20 mouse cellular contexts compared by ENCODE assay signal in genomic region chr7:66147816-66148215, GRCm38 (mm10). TPM values are rescaled to one million over a fixed set of nuclear protein-coding genes. Genes with fewer than 3 reads are reported as not detected.
DNase-seq lines count a peak whose midpoint lies in the region; ATAC-seq lines count a peak whose summit lies in the region.
"Had no signal": no experiment of that assay in that cellular context is flagged by ENCODE, and none has a peak within 500 bp of the region (broad histone marks: within the 10 kb centered on the region; RNA-seq: fewer than 3 reads in every experiment).

No protein-coding gene starts in this region.

- no peaks in the 10 kb centered on the region for H3K27me3 ChIP-seq in heart, embryonic 11.5 days (ENCODE audit: control insufficient read depth, insufficient read depth, low read length)
- H3K27me3 ChIP-seq in midbrain, embryonic 11.5 days (ENCODE audit: control insufficient read depth, insufficient read depth, low read length): no peaks in the 10 kb centered on the region
- no peaks in the 10 kb centered on the region for H3K27me3 ChIP-seq in midbrain, embryonic 10.5 days (ENCODE audit: low read depth, poor library complexity, severe bottlenecking)
- H3K27me3 ChIP-seq: embryonic facial prominence, embryonic 15.5 days; forebrain, embryonic 15.5 days; heart, embryonic 13.5 days; hindbrain, embryonic 13.5 days had no signal

- H3K36me3 ChIP-seq in heart, embryonic 11.5 days (ENCODE audit: control insufficient read depth, insufficient read depth, low read length): no peaks in the 10 kb centered on the region
- peaks cover 3% of the 10 kb centered on the region; the same call in 1 of the 2 replicates for H3K36me3 ChIP-seq in midbrain, embryonic 11.5 days (ENCODE audit: control insufficient read depth, insufficient read depth, low read length)
- H3K36me3 ChIP-seq in midbrain, embryonic 10.5 days: peaks cover 31% of the 10 kb centered on the region
- H3K36me3 ChIP-seq: forebrain, embryonic 15.5 days had no signal

- H3K9me3 ChIP-seq in heart, embryonic 11.5 days (replicated peaks; ENCODE audit: control insufficient read depth, low read length): no peaks in the 10 kb centered on the region
- no peaks in the 10 kb centered on the region for H3K9me3 ChIP-seq in midbrain, embryonic 11.5 days (ENCODE audit: control insufficient read depth, low read length)
- no peaks in the 10 kb centered on the region for H3K9me3 ChIP-seq in midbrain, embryonic 10.5 days (replicated peaks)
- H3K9me3 ChIP-seq: embryonic facial prominence, embryonic 15.5 days; forebrain, embryonic 10.5 days; forebrain, embryonic 15.5 days; heart, embryonic 13.5 days; hindbrain, embryonic 13.5 days had no signal

- H3K4me3 ChIP-seq in heart, embryonic 11.5 days (ENCODE audit: low read depth, low read length): no peak overlapping the region
- H3K4me3 ChIP-seq in midbrain, embryonic 11.5 days (ENCODE audit: low read depth, low read length): no peak overlapping the region
- H3K4me3 ChIP-seq in midbrain, embryonic 10.5 days: no peak overlapping the region
- H3K4me3 ChIP-seq: embryonic facial prominence, embryonic 15.5 days; erythroblast, embryonic 14.5 days; forebrain, embryonic 10.5 days; forebrain, embryonic 15.5 days; heart, embryonic 13.5 days; hindbrain, embryonic 13.5 days had no signal

- H3K4me2 ChIP-seq in heart, embryonic 11.5 days: no peak overlapping the region
- no peak overlapping the region for H3K4me2 ChIP-seq in midbrain, embryonic 11.5 days
- H3K4me2 ChIP-seq: embryonic facial prominence, embryonic 15.5 days; forebrain, embryonic 15.5 days; heart, embryonic 13.5 days; hindbrain, embryonic 13.5 days had no signal

- 97% methylated on average over 3 of the region's 3 CpGs for WGBS in heart, embryonic 11.5 days (ENCODE audit: insufficient replicate concordance)
- WGBS in midbrain, embryonic 11.5 days: 95% methylated on average over 3 of the region's 3 CpGs
- 97% methylated on average over 3 of the region's 3 CpGs for WGBS in midbrain, embryonic 10.5 days

- H3K9ac ChIP-seq in heart, embryonic 11.5 days (ENCODE audit: low read depth, low read length): no peak overlapping the region
- H3K9ac ChIP-seq in midbrain, embryonic 11.5 days (ENCODE audit: low read length): no peak overlapping the region
- H3K9ac ChIP-seq: embryonic facial prominence, embryonic 15.5 days; forebrain, embryonic 15.5 days; heart, embryonic 13.5 days; hindbrain, embryonic 13.5 days had no signal

- no peak for ATAC-seq in heart, embryonic 11.5 days (replicated peaks; ENCODE audit: insufficient number of reproducible peaks, low FRiP score, low TSS enrichment)
- no peak for ATAC-seq in midbrain, embryonic 11.5 days (ENCODE audit: low FRiP score)
- ATAC-seq: forebrain, embryonic 15.5 days; hindbrain, postnatal 0 days had no signal

- H3K27ac ChIP-seq in heart, embryonic 11.5 days (ENCODE audit: low read depth, low read length): no peak overlapping the region
- no peak overlapping the region for H3K27ac ChIP-seq in midbrain, embryonic 11.5 days (ENCODE audit: low read depth, low read length)
- no peak overlapping the region for H3K27ac ChIP-seq in midbrain, embryonic 10.5 days (replicated peaks)
- H3K27ac ChIP-seq: embryonic facial prominence, embryonic 15.5 days; forebrain, embryonic 10.5 days; forebrain, embryonic 15.5 days; heart, embryonic 13.5 days; hindbrain, embryonic 13.5 days; hindbrain, postnatal 0 days had no signal

- 0 out of 2 replicates have a peak, but pooled peaks cover 2% of the 10 kb centered on the region for H3K4me1 ChIP-seq in heart, embryonic 11.5 days (ENCODE audit: control insufficient read depth, insufficient read depth, low read length)
- no peaks in the 10 kb centered on the region for H3K4me1 ChIP-seq in midbrain, embryonic 11.5 days (ENCODE audit: control insufficient read depth, insufficient read depth, low read length)
- no peaks in the 10 kb centered on the region for H3K4me1 ChIP-seq in midbrain, embryonic 10.5 days
- H3K4me1 ChIP-seq: forebrain, embryonic 10.5 days had no signal

- peak; percentile 87 for DNase-seq in heart, adult 11 months
- DNase-seq in midbrain, embryonic 11.5 days (ENCODE audit: low spot score, missing footprints): peak; percentile 19
- DNase-seq in midbrain, embryonic 10.5 days (ENCODE audit: low spot score): no peak
- DNase-seq in lung, postnatal 36 days: peak; percentile 74
- DNase-seq in embryo, embryonic 11 days: no peak
- no peak for DNase-seq in spleen, postnatal 10 days (ENCODE audit: low spot score in 2 of 2)
- DNase-seq: adrenal gland, postnatal 10 days; cerebellum, adult 11-12 months; cerebellum, adult 9-10 months; cerebellum, postnatal 36 days; gastrocnemius, postnatal 36 days; heart, adult 18-20 months had no signal

RNA-seq across cellular contexts. Expression of gene Chsy1, which starts 38.5 kb away (rescaled TPM):
- 24.1 and 29.0 TPM in 2 replicates for polyA plus RNA-seq in heart, embryonic 11.5 days (2014; fragmentation: Nextera tagmentation; extraction: Ambion mirVana)
- 18.4 and 20.4 TPM in 2 replicates for polyA plus RNA-seq in midbrain, embryonic 11.5 days (2014; fragmentation: Nextera tagmentation; extraction: Ambion mirVana)
- 12.0 and 12.2 TPM in 2 replicates for polyA plus RNA-seq in midbrain, embryonic 10.5 days (2016; fragmentation: Nextera tagmentation; extraction: Ambion mirVana)

Comparison
In these comparisons a context has a peak if more than half of its experiments do, and no peak if none do; other contexts are left out.
1. DNase-seq: peak in heart, adult 11 months (single experiment), midbrain, embryonic 11.5 days (single experiment) and lung, postnatal 36 days (single experiment); none in midbrain, embryonic 10.5 days (single experiment), embryo, embryonic 11 days (single experiment) and spleen, postnatal 10 days (0 of 2).